Mouse (Mus musculus): ENCODE measurements around the gene Fam187a. TPM values are rescaled to one million over a fixed set of nuclear protein-coding genes. Genes with fewer than 3 reads are reported as not detected.

Gene Fam187a
- polyA plus RNA-seq, 1 experiment from 2014 or later, result not detected

DNA sequence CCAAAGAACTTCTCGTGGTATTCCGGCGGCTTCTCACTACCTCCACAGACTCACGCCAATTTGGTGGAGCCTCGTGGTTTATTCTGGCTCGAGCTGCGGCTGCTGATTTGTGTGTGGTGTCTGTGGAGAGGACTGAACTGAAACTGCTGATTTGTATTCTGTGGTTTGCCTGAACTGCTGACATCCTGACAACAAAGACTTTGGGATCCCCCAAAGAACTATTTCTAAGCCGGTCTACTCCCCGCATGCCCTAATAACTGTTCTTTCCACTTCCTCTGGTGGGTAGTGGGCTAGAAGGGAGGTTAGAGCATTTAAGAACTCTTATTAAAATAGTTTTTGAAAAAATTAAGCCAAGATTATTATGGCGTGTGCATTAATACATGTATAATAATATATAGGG is 45.7 kb downstream of the Fam187a start:
- no peak for ATAC-seq (ENCODE audit: low read depth)
- Histone ChIP-seq H3K9ac (replicated peaks; ENCODE audit: low read depth, low read length) (no peak overlapping the region), H3K4me3 (ENCODE audit: low read depth, low read length) (no peak overlapping the region), H3K36me3 (ENCODE audit: control insufficient read depth, insufficient read depth, low read length) (no peaks in the 10 kb centered on the region), H3K4me2 (ENCODE audit: low read depth, low read length) (no peak overlapping the region), H3K4me1 (ENCODE audit: control insufficient read depth, insufficient read depth, low read length) (no peaks in the 10 kb centered on the region), H3K27ac (ENCODE audit: low read depth, low read length) (no peak overlapping the region), H3K27me3 (ENCODE audit: control insufficient read depth, insufficient read depth, low read length) (no peaks in the 10 kb centered on the region), H3K9me3 (ENCODE audit: control insufficient read depth, low read length) (no peaks in the 10 kb centered on the region)
- 91% methylated on average over 10 of the region's 10 CpGs for WGBS

DNA sequence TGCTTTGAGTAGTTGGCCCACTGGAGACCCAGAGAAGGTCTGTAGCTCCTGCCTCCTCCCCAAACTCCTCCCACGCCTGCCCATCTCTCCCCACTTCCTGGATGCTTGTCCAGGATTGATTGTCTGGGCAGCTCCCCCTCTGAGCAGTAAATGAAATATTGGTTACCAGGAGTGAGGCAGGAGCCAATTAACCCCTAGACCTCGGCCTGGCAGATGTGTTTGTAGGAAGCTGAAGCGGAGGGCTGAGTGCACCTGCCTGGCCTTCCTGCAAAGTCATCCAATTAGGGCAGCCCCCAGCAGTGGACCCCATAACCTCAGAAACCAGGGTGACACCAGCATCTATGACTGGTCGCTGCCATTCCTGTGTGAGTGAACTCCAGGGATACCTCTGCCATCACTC is 51.3 kb downstream of the Fam187a start:
- Histone ChIP-seq H3K9ac (replicated peaks; ENCODE audit: low read depth, low read length) (no peak overlapping the region), H3K4me3 (ENCODE audit: low read depth, low read length) (no peak overlapping the region), H3K4me2 (ENCODE audit: low read depth, low read length) (no peak overlapping the region), H3K4me1 (ENCODE audit: control insufficient read depth, insufficient read depth, low read length) (peaks cover 10% of the 10 kb centered on the region), H3K27ac (ENCODE audit: low read depth, low read length) (no peak overlapping the region), H3K27me3 (ENCODE audit: control insufficient read depth, insufficient read depth, low read length) (peaks cover 4% of the 10 kb centered on the region; the same call in 1 of the 2 replicates), H3K36me3 (ENCODE audit: control insufficient read depth, insufficient read depth, low read length) (no peaks in the 10 kb centered on the region), H3K9me3 (ENCODE audit: control insufficient read depth, low read length) (no peaks in the 10 kb centered on the region)
- 36% methylated on average over 4 of the region's 4 CpGs for WGBS
- ATAC-seq (ENCODE audit: low read depth), result no peak

Other genes with a start within 250 kb of the Fam187a start
- gene Meioc, start 221.5 kb upstream of the Fam187a start, polyA plus RNA-seq (2014; fragmentation: Nextera tagmentation; extraction: Ambion mirVana), result 0.11 and 0.12 TPM in 2 replicates
- gene Ccdc43, start 187.4 kb upstream of the Fam187a start, polyA plus RNA-seq (2014; fragmentation: Nextera tagmentation; extraction: Ambion mirVana), result 35.5 and 37.4 TPM in 2 replicates
- gene Adam11, start 123.7 kb upstream of the Fam187a start, polyA plus RNA-seq (2014; fragmentation: Nextera tagmentation; extraction: Ambion mirVana), result 22.2 and 31.8 TPM in 2 replicates
- gene Gjc1, start 65.5 kb upstream of the Fam187a start, polyA plus RNA-seq (2014; fragmentation: Nextera tagmentation; extraction: Ambion mirVana), result 34.1 and 34.7 TPM in 2 replicates
- gene Higd1b, start 49.3 kb upstream of the Fam187a start, polyA plus RNA-seq (2014; fragmentation: Nextera tagmentation; extraction: Ambion mirVana), result 5.0 and 10.2 TPM in 2 replicates
- gene Eftud2, start 4.2 kb upstream of the Fam187a start, polyA plus RNA-seq (2014; fragmentation: Nextera tagmentation; extraction: Ambion mirVana), result 113 and 135 TPM in 2 replicates
- 2.1 and 2.4 TPM in 2 replicates for gene Ccdc103, start 4.0 kb upstream of the Fam187a start, polyA plus RNA-seq (2014; fragmentation: Nextera tagmentation; extraction: Ambion mirVana)
- gene Gfap, start 15.7 kb downstream of the Fam187a start, polyA plus RNA-seq (2014; fragmentation: Nextera tagmentation; extraction: Ambion mirVana), result 0.17 and 0.88 TPM in 2 replicates
- gene Kif18b, start 40.0 kb downstream of the Fam187a start, polyA plus RNA-seq (2014; fragmentation: Nextera tagmentation; extraction: Ambion mirVana), result 0.84 and 0.88 TPM in 2 replicates
- gene C1ql1, start 61.5 kb downstream of the Fam187a start, polyA plus RNA-seq (2014; fragmentation: Nextera tagmentation; extraction: Ambion mirVana), result 5.6 and 6.8 TPM in 2 replicates
- 27.9 and 35.5 TPM in 2 replicates for gene Nmt1, start 143.0 kb downstream of the Fam187a start, polyA plus RNA-seq (2014; fragmentation: Nextera tagmentation; extraction: Ambion mirVana)
- 178 and 193 TPM in 2 replicates for gene Dcakd, start 143.2 kb downstream of the Fam187a start, polyA plus RNA-seq (2014; fragmentation: Nextera tagmentation; extraction: Ambion mirVana)
- gene Plcd3, start 216.5 kb downstream of the Fam187a start, polyA plus RNA-seq (2014; fragmentation: Nextera tagmentation; extraction: Ambion mirVana), result 1.3 and 1.4 TPM in 2 replicates
- gene Acbd4, start 216.5 kb downstream of the Fam187a start, polyA plus RNA-seq (2014; fragmentation: Nextera tagmentation; extraction: Ambion mirVana), result 8.1 and 8.2 TPM in 2 replicates
- 5.8 and 6.1 TPM in 2 replicates for gene Hexim1, start 231.1 kb downstream of the Fam187a start, polyA plus RNA-seq (2014; fragmentation: Nextera tagmentation; extraction: Ambion mirVana)
- 24.4 and 29.8 TPM in 2 replicates for gene Hexim2, start 247.3 kb downstream of the Fam187a start, polyA plus RNA-seq (2014; fragmentation: Nextera tagmentation; extraction: Ambion mirVana)

Measured in neural tube, embryonic 14.5 days (tissue).